Mouse (Mus musculus) gastrocnemius, adult 2 months (tissue): Measurements from ENCODE around the gene Dyrk1a. TPM values are rescaled to one million over a fixed set of nuclear protein-coding genes. Genes with fewer than 3 reads are reported as not detected.

Experiments
- DNase-seq: peaks from one replicate; pipeline ENCODE4 v3.0.0; 2022
- H3K27ac ChIP-seq: fragments of 200-600 bp; 2 replicates; pipeline ENCODE4 v1.8.1; 2022; ENCODE audit warnings: mild to moderate bottlenecking
- H3K4me3 ChIP-seq: fragments of 200-600 bp; 2 replicates; pipeline ENCODE4 v1.8.1; 2022; ENCODE audit warnings: mild to moderate bottlenecking, moderate library complexity
- CTCF ChIP-seq: fragments of 200-600 bp; IDR thresholded peaks from 2 replicates; pipeline ENCODE4 v1.8.1; 2022; ENCODE audit warnings: antibody characterized with exemption, mild to moderate bottlenecking, moderate library complexity
- intact Hi-C: fragments of 180-260 bp; cut with DNase I; formaldehyde crosslinking; loops from one replicate; pipeline ENCODE4 v1.15.1; 2025
- total RNA-seq, 2 experiments: library from RNA; stranded (reverse); gene quantifications; 2 replicates each; pipeline ENCODE4 v1.2.3; 2021

The Dyrk1a gene
- total RNA-seq, 2 experiments from 2014 or later = 94.4 to 98.0 TPM

DNA sequence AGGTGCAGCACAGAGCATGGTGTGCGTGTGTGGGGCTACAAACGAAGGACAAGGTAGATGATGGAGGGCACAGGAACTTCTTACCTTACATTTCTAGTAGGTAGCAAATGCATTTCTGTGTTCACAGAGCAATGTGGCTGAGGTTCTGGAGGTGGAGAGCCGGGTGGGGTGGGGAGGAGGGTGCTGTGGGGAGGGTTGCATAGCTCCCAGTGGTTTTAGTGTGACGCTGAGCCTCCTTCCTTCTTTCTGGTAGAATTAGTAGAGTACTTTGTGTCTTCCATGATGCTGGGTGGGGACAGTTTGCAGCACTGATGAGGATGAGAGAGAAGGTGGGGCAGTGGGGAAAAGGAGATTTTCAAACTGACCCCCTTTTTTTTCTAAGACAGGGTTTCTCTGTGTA is 9.5 kb downstream of the Dyrk1a start:
- intact Hi-C loops = no loop called here
- Histone ChIP-seq H3K4me3 (no peak overlapping the region), H3K27ac (peak overlapping the region; percentile 51)
- no peak for TF ChIP-seq CTCF
- no peak for DNase-seq

DNA sequence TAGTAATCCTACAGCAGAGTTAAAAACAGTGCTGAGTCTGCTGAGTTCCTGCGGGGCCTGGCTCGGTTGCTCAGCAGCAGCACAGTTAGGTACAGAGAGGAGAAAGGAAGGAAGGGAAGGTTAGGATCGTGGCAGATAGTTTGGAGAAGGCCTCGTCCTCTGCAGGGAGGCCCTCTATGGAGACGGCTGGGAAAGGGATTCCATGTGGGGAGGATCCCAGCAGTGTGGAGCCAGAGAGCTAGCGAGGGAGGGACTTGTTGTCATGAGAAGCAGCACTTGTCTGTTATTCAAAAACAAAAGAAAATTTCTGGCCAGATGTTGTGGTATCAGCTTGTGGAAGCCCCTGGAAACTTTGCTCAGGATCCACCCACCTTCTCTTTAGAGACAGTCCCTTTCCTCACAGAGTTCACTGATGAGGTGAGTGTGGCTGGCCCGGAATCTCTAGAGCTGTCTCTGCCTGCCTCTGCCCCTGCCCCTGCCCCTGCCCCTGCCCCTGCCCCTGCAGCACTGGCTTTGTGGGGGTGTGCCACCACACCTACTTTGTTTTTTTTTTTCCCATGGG is 11.1 kb downstream of the Dyrk1a start:
- intact Hi-C loops = no loop called here
- peak overlapping the region; percentile 23 for H3K4me3 ChIP-seq
- H3K27ac ChIP-seq = peak overlapping the region; percentile 57
- DNase-seq = peak; percentile 59
- no peak for TF ChIP-seq CTCF

DNA sequence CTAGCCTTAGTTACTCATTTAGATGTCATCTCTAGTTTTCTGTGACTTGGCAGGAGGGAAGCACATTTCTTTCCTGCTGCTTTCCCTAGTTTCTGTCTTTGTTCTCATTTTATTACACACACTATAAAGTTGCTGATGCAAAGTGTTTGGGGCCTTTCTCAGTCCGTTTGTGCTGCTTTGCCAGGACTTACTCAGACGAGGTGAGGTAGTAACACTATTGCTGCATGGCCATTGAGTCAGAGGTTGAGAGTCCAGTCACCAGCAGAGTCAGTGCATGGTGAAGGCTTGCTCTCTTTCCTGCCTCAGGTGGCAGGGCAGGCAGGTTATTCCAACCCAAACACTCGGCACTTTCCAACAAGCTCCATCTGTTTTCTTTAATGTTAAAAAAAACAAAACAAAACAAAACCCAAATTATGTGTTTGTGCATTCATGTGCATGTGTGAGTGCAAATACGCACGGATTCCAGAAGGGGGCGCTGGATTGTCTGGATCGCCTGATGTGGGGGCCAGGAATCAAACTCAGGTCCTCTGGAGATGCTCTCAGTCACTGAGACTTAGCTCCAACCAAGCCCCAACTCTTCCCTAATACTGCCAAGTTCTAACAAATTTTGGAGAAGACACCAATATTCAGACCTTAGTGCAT is 16.7 kb downstream of the Dyrk1a start:
- TF ChIP-seq CTCF = peak; percentile 30; the same call in 1 of the 2 replicates
- intact Hi-C loops = no loop called here
- no peak for DNase-seq
- Histone ChIP-seq H3K4me3 (no peak overlapping the region; the same call in 1 of the 2 replicates), H3K27ac (peak overlapping the region; percentile 89)

DNA sequence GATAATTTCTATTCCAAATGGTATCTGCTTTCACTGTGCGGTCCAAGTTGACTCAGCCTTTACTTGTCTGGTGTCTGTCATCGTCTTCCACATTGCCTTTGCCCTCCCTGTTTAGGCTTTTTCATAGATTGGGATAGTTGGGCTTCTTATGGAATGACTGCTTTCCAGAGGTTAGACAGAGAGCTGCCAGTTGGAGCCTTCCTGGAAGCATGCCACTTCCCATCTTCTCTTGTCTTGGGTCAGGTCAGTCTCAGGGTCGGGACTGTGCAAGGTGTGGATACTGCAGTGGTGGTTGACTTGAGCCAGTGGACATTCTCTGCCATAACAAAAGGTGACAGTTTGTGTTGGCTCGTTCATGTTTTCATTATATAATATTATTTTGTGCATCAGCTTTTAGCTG is 17.7 kb downstream of the Dyrk1a start:
- no peak for DNase-seq
- Histone ChIP-seq H3K27ac (peak overlapping the region; percentile 89), H3K4me3 (peak overlapping the region; percentile 3; the same call in 1 of the 2 replicates)
- intact Hi-C loops = no loop called here
- no peak for TF ChIP-seq CTCF

DNA sequence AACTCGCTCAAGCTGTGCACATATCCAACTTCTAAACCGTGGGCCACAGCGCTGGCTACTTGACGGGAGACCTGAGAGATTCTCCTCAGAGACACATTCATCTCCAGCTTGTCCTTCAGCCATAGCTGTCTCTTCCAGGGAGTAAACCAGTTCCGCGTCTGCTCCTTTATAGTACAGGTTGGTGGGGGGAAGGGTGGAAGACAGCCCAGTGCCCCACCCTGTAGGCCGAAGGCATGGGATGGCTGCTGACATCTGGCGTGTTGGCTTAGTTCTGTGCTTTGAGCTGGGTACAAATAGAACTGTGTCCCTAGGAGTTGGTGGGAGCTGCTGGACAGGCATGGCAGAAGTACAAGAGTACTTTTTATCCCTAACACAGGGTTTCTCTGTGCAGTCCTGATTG is 18.4 kb downstream of the Dyrk1a start:
- intact Hi-C loops = loop anchor here (2.0 kb wide), 1 partner anchor 15 kb away; no protein-coding TSS in a partner anchor
- DNase-seq = peak; percentile 56
- H3K27ac ChIP-seq = peak overlapping the region; percentile 89
- H3K4me3 ChIP-seq = peak overlapping the region; percentile 31
- no peak for TF ChIP-seq CTCF

DNA sequence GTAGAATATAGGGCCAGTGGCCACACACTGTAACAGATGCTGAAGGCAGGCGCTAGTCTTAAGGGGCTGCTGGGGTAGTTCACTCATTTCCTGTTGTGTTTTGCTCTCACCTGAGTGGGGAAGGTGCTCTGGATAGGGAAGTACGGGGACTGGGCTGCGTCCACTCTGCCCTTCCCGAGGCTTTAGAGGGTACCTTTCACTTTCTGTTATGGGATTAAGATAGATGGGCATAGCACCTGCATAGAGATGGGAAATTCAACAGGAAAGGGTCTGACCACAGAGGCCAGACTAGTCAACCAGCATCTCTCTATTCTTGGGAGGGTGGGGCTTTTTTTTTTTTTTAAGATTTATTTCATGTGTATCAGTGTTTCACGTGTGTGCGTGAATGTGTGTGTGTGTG is 19.2 kb downstream of the Dyrk1a start:
- TF ChIP-seq CTCF = no peak
- DNase-seq = no peak
- Histone ChIP-seq H3K4me3 (no peak overlapping the region), H3K27ac (peak overlapping the region; percentile 89)
- intact Hi-C loops = loop anchor here (2.0 kb wide), 1 partner anchor 16 kb away; no protein-coding TSS in a partner anchor

DNA sequence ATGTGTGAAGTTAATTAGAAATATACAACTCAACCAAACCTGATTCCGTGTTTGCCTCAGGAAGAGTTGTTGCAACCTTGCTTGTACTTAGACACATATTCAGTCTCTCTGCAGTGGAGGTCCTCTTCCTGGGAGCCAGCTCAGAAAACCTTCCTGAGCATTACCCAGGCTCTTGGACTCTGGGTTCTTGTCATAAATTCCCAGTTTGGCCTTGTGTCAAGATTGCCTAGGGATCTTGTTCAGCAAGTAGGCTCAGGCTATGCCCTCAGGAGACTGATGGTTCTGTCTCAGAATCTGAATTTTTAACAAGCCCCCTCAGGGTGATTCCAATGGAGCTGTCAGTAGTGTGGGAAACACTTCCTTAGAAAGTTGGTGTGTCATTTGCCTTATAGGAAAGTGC is 19.8 kb downstream of the Dyrk1a start:
- H3K4me3 ChIP-seq = no peak overlapping the region; the same call in 1 of the 2 replicates
- peak overlapping the region; percentile 89 for H3K27ac ChIP-seq
- TF ChIP-seq CTCF = no peak
- intact Hi-C loops = loop anchor here (2.0 kb wide), 1 partner anchor 17 kb away; no protein-coding TSS in a partner anchor
- no peak for DNase-seq

DNA sequence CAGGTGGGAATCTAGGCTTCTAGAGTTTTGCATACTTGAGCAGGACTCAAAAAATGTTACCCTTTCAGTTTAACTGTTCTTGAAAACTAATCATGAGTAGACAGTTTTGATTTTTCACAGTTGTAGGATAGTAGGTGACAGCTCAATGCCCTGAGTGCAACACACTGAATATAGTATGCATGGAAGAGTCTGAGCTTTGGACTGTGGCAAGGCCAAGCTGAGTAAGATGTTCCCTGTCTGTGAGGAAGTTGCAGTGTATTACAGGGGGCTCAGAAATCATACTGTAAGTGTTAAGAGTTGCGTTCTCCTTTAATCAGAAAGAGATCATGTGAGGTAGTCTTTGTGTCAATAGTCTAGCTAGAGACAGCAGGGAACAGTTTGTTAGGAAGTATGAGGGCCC is 20.4 kb downstream of the Dyrk1a start:
- DNase-seq = no peak
- H3K4me3 ChIP-seq = peak overlapping the region; percentile 9; the same call in 1 of the 2 replicates
- intact Hi-C loops = no loop called here
- peak overlapping the region; percentile 89 for H3K27ac ChIP-seq
- TF ChIP-seq CTCF = no peak

DNA sequence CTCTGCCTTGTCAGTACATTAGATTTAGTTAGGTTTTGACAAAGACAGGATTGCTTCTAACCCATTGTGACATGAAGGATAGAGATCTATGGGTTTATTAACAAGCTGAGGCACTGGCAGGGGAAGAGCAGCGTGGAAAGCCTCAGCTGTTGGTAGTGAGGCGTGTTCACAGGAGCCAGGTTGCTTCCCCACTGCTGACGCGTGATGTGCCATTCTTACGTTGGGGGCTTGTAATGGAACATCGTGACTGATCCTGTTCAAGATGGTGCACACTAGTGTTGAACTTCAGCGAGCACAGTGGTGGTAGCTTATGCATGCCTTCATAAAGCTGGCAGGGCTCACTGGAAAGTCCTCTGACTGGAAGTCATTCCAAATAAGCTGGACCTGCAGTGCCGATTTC is 21.2 kb downstream of the Dyrk1a start:
- intact Hi-C loops = no loop called here
- Histone ChIP-seq H3K27ac (peak overlapping the region; percentile 89), H3K4me3 (peak overlapping the region; percentile 32)
- peak; percentile 31 for DNase-seq
- no peak for TF ChIP-seq CTCF

DNA sequence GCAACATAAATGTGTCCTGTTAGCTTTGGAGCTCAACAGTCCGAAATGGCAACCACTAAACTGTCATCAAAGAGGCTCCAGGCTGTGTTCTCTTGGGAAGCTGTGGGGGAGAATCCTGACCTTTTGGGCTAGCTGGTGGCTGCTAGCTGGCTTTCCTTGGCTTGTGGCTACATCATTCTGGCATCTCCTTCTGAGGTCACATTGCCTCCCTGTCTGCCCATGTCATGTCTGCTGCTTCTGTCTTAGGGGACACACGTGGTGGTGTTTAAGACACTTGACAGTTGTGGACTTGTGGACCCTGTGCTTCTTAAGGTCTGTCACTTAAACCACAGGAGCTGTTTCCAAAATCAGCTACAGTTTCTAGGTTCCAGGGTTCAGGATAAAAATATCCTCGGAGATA is 21.7 kb downstream of the Dyrk1a start:
- DNase-seq = peak; percentile 71
- no peak for TF ChIP-seq CTCF
- intact Hi-C loops = no loop called here
- Histone ChIP-seq H3K27ac (peak overlapping the region; percentile 89), H3K4me3 (peak overlapping the region; percentile 32)

DNA sequence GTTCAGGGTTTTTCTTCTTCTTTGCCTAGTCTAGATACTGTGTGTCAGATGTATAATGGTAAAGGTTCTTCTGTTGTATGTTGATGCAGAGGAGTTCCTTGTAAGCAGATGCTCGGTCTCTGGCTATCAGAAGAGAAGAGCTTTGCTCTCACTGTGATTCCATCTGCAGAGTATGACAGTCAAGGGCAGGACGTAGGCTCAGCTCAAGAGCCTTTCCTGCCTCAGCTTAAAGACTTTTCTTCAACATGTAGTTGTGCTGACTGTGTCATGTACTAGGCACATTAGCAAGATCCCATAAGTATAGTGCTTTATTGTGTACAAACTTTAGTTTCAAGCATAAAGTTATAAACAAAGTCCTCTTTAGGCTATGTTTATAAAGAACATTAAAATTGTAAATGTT is 26.8 kb downstream of the Dyrk1a start:
- no peak for TF ChIP-seq CTCF
- H3K27ac ChIP-seq = no peak overlapping the region
- no peak overlapping the region for H3K4me3 ChIP-seq
- intact Hi-C loops = no loop called here
- no peak for DNase-seq

DNA sequence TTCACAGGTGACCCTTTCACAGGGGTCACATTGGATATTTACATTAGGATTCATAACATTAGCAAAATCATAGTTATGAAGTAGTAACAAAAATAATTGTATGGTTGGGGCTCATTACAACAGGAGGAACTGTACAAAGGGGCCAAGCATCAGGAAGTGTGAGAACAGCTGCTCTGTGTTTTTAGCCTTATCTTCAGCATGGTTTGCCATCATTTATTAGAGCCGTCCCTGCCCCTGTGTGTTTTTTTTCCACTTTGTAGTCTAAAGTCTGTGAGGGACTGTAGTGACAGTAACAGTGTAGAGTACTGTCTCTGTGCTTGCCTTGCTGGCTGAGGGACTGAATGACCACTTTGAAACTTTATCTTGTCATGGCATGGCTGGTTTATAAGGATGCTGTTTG is 27.8 kb downstream of the Dyrk1a start:
- DNase-seq = no peak
- intact Hi-C loops = no loop called here
- no peak for TF ChIP-seq CTCF
- Histone ChIP-seq H3K4me3 (no peak overlapping the region), H3K27ac (no peak overlapping the region)

DNA sequence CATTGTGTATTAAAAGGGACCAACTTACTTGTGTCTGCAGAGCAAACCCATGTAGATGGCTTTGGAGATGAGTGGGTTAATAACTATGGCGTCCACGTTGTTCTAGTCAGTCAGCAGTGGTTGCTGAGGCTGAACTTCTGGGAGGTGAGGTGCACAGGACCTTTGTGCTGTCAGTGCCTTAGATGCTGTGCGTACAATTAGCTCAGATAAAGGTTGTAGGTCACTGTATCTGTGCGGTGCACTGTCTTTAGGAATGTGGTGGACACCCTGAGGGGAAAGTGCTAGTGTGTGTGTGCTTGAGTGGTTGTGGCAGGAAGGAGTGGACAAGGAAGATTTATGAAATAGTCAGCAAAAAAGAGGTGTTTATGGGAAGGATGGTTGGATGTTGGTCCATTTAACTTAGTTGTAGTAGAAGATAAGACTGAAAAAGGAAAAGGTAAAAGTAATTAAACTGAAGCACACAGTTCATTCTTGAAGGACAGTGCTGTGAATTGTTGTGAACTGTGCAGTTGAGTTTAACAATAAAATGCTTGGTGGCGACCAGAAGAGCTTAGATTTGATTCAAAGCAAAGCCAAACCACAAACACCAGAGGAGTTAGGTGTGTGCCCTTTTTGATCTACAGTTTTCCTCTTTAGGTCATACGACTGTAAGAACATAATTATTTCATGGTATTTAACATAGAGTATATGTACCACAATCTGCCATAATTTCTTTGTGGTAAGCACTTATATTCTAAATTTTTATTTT is 30.3 kb downstream of the Dyrk1a start:
- intact Hi-C loops = no loop called here
- no peak for DNase-seq
- Histone ChIP-seq H3K4me3 (no peak overlapping the region), H3K27ac (0 out of 2 replicates have a peak overlapping the region, but pooled peaks have one; percentile 3)
- TF ChIP-seq CTCF = no peak
